Mouse (Mus musculus) kidney, postnatal 0 days (tissue): ENCODE results near the gene Gm5795. TPM values are rescaled to one million over a fixed set of nuclear protein-coding genes. Genes with fewer than 3 reads are reported as not detected.
A peak's percentile ranks its signal among the peaks of the same experiment; 100 is the strongest.
"Not testable (repeated sequence)": the region's sequence is repeated elsewhere in the genome, so short reads cannot be mapped to it uniquely, and the experiment has no call there.

Experiments
- ATAC-seq: fragments of 200-750 bp; cut with Nextera tagmentation; replicated peaks from 2 replicates; pipeline ENCODE4 v1.8.0; 2017; ENCODE audit warnings: low read depth, moderate number of reproducible peaks, moderate TSS enrichment, moderate library complexity; ENCODE audit not compliant: low FRiP score
- DNase-seq: peaks from one replicate; pipeline ENCODE4 v3.0.0-alpha.2; 2016; ENCODE audit warnings: low spot score
- H3K27ac ChIP-seq: fragments of 300-500 bp; sonication (generic); 2 replicates; pipeline ENCODE4 v1.5.1; 2014; ENCODE audit warnings: mild to moderate bottlenecking
- H3K27me3 ChIP-seq: fragments of 300-500 bp; sonication (generic); 2 replicates; pipeline ENCODE4 v1.6.1; 2014; ENCODE audit warnings: low read length, mixed read lengths; ENCODE audit not compliant: insufficient read depth
- H3K36me3 ChIP-seq: fragments of 300-500 bp; sonication (generic); 2 replicates; pipeline ENCODE4 v1.6.1; 2014; ENCODE audit warnings: low read length, mixed read lengths; ENCODE audit not compliant: insufficient read depth
- H3K4me1 ChIP-seq: fragments of 300-500 bp; sonication (generic); replicated peaks from 2 replicates; pipeline ENCODE4 v1.6.1; 2014; ENCODE audit warnings: antibody characterized with exemption, low read length, mixed read lengths; ENCODE audit not compliant: insufficient read depth
- H3K4me2 ChIP-seq: fragments of 300-500 bp; sonication (generic); 2 replicates; pipeline ENCODE4 v1.6.1; 2014; ENCODE audit warnings: mild to moderate bottlenecking, low read length, moderate library complexity, mixed read lengths
- H3K4me3 ChIP-seq: fragments of 300-500 bp; sonication (generic); replicated peaks from 2 replicates; pipeline ENCODE4 v1.5.1; 2014; ENCODE audit warnings: low read depth, low read length
- H3K9ac ChIP-seq: fragments of 300-500 bp; sonication (generic); 2 replicates; pipeline ENCODE4 v1.6.1; 2014; ENCODE audit warnings: low read depth, low read length
- H3K9me3 ChIP-seq: fragments of 300-500 bp; sonication (generic); replicated peaks from 2 replicates; pipeline ENCODE4 v1.6.1; 2016; ENCODE audit warnings: low read length, inconsistent platforms, mixed read lengths
- CTCF ChIP-seq: IDR thresholded peaks from 2 replicates; pipeline ENCODE4 v1.5.1; 2016; ENCODE audit warnings: antibody characterized with exemption, low read depth, mild to moderate bottlenecking, moderate library complexity
- WGBS: fragments of 180-500 bp; shearing (Covaris S2); extraction: QIAGEN DNeasy Blood & Tissue Kit; methylation state at CpG from one replicate; pipeline ENCODE4 v1.1.7; 2014; 5-methylcytosine and 5-hydroxymethylcytosine counted together
- polyA plus RNA-seq: library from polyadenylated mRNA; unstranded; fragments of >200 nt; fragmentation: Nextera tagmentation; extraction: Ambion mirVana; gene quantifications from 2 replicates; pipeline ENCODE4 v1.2.1, GENCODE M21; 2015

Gm5795 gene
- not detected in 2 replicates for polyA plus RNA-seq

DNA sequence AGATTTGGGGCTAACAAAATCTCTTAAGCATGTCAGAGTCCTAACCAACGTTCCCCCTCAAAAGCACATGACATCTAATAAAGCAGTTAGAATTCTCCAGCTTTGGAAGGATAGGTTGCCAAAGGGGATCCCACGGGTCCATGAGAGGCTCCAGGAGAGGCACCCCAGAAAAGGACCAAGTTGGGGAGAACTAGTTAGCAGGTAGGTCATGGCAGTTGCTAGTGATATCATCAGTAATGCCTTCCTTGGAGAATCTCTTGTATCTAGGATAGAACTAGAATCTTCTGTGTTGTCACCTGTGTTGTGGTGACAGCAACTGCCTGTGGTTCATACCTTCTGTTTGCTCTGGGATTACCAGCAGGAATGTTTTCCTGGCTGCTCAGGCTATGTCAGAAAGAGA lies at the start of gene Gm5795:
Gene Gm5795, plus strand, starts transcription at position 301 of the 400 bp plus-strand sequence.
- H3K27ac ChIP-seq, H3K36me3 ChIP-seq, H3K4me2 ChIP-seq, ATAC-seq, H3K27me3 ChIP-seq, H3K4me3 ChIP-seq, H3K9ac ChIP-seq, H3K4me1 ChIP-seq, H3K9me3 ChIP-seq, DNase-seq: not testable (repeated sequence)
- WGBS = no CpG with 5 or more reads among the region's 2 CpGs

DNA sequence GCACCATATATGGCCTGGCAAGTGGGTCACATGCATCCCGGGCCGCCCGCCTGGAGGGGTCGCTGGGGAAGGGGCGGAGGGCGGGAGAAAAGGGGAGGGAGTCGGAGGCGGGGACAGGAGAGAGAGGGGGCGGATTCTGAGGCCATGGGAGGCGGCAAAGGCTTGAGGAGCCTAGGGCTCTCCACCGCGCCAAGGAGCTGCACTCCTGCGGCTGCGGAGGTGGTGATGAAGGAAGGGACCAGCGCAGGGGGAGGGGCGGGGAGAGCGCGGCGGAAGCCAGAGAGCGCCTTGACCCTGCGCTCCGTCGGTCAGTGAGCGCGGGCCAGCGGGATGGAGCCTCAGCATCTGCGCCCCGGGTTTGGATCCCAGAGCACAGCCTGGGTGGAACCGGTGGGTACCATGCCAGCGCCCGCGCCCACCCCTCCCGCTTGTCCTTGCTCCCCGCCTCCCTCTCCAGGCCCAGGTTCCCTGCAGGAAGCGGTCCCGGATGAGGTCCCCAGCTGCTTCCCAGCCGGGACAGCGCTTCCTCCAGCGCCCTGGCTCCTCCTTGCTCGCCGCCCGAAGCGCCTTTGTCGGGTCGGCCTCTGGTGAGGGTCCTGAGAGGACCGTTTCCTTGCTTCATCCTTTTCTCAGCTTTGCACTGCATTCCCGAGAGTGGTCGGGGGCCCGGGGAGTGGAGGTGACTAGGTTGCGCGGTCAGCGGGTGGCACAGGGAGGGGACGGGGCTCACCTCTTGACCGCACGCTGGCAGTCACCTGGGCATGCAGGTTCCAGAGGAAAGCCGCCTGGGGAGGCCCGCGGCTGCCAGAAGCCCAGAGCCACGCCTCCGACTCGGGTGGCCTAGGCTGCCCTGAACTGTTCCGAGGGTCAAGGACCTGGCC lies 20.5 kb downstream of the Gm5795 start, which contains the start of gene D830030K20Rik:
Gene D830030K20Rik, plus strand, starts transcription at position 217 of the 881 bp plus-strand sequence.
- not testable (repeated sequence) for H3K27ac ChIP-seq, H3K4me1 ChIP-seq, H3K36me3 ChIP-seq, ATAC-seq, H3K9me3 ChIP-seq, H3K27me3 ChIP-seq, DNase-seq, H3K9ac ChIP-seq
- H3K4me3 ChIP-seq = peak within 1 kb of the TSS; percentile 33
- whole genome bisulfite sequencing = 0% methylated on average over 13 of the region's 62 CpGs
- peak within 1 kb of the TSS; percentile 63 for H3K4me2 ChIP-seq

DNA sequence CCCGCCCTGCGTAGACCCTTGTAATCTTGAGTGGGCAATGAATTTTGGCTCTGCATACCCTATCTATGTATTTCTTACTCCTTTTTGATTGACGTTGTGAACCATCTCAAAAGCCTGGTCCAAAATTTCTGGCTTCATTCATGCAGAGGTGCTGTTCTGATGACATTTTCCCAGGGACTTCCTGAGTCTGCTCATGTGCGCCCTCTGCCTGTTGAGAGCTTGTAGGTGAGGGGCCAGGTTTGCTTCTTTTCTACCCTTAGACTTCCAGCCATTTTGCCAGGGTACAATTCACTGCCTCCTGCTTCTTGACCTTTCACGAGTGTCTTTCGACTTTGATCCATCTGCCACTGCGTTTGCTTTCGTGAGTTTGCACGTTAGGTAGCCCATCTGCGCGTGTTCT lies 21.3 kb downstream of the Gm5795 start:
- ATAC-seq = not testable (repeated sequence)
- peak; percentile 9 for DNase-seq

More for the DNA sequence above, 21.3 kb downstream of the Gm5795 start:
- TF ChIP-seq CTCF = peak; percentile 57
- not testable (repeated sequence) for H3K27ac ChIP-seq, H3K9me3 ChIP-seq, H3K27me3 ChIP-seq, H3K36me3 ChIP-seq, H3K4me3 ChIP-seq, H3K4me2 ChIP-seq, H3K4me1 ChIP-seq, H3K9ac ChIP-seq
- WGBS = 14% methylated on average over 9 of the region's 11 CpGs

Other genes with a start within 250 kb of the Gm5795 start
- gene Gm2888, start 158.3 kb upstream of the Gm5795 start, polyA plus RNA-seq = not detected in 2 replicates
- gene Gm2897, start 139.0 kb upstream of the Gm5795 start, polyA plus RNA-seq = 0.99 and 1.1 TPM in 2 replicates
- gene Gm10340, start 54.3 kb upstream of the Gm5795 start, polyA plus RNA-seq = not detected in 2 replicates
- 3.1 and 3.5 TPM in 2 replicates for gene D830030K20Rik, start 20.2 kb downstream of the Gm5795 start, polyA plus RNA-seq
- gene Gm2956, start 144.4 kb downstream of the Gm5795 start, polyA plus RNA-seq = not detected in 2 replicates
- gene Gm10413, start 206.8 kb downstream of the Gm5795 start, polyA plus RNA-seq = not detected in 2 replicates
- gene Gm10409, start 224.4 kb downstream of the Gm5795 start, polyA plus RNA-seq = 0.47 and 0.49 TPM in 2 replicates
- 0.09 TPM in 2 replicates for gene Gm3005, start 239.8 kb downstream of the Gm5795 start, polyA plus RNA-seq